Mouse (Mus musculus) kidney, embryonic 14.5 days (tissue): Measurements from ENCODE around the gene Mlana. TPM values are rescaled to one million over a fixed set of nuclear protein-coding genes. Genes with fewer than 3 reads are reported as not detected.

Experiments
- ATAC-seq: fragments of 200-750 bp; cut with Nextera tagmentation; 2 replicates; pipeline ENCODE4 v1.8.0; 2017; ENCODE audit warnings: moderate number of reproducible peaks, mild to moderate bottlenecking, moderate TSS enrichment, moderate library complexity; ENCODE audit not compliant: low FRiP score, low TSS enrichment
- H3K27ac ChIP-seq: fragments of 300-500 bp; sonication (generic); 2 replicates; pipeline ENCODE4 v1.5.1; 2014; ENCODE audit warnings: low read depth, mild to moderate bottlenecking, low read length, moderate library complexity, mixed read lengths
- H3K27me3 ChIP-seq: fragments of 300-500 bp; sonication (generic); 2 replicates; pipeline ENCODE4 v1.6.1; 2014; ENCODE audit warnings: mild to moderate bottlenecking, low read length; ENCODE audit not compliant: control insufficient read depth, insufficient read depth
- H3K36me3 ChIP-seq: fragments of 300-500 bp; sonication (generic); 2 replicates; pipeline ENCODE4 v1.6.1; 2014; ENCODE audit warnings: low read length, mixed read lengths; ENCODE audit not compliant: control insufficient read depth, insufficient read depth
- H3K4me1 ChIP-seq: fragments of 300-500 bp; sonication (generic); 2 replicates; pipeline ENCODE4 v1.6.1; 2014; ENCODE audit warnings: low read length, mixed read lengths; ENCODE audit not compliant: control insufficient read depth, insufficient read depth
- H3K4me2 ChIP-seq: fragments of 300-500 bp; sonication (generic); replicated peaks from 2 replicates; pipeline ENCODE4 v1.6.1; 2014; ENCODE audit warnings: low read depth, mild to moderate bottlenecking, low read length
- H3K4me3 ChIP-seq: fragments of 300-500 bp; sonication (generic); 2 replicates; pipeline ENCODE4 v1.5.1; 2014; ENCODE audit warnings: mild to moderate bottlenecking, low read length
- H3K9ac ChIP-seq: fragments of 300-500 bp; sonication (generic); 2 replicates; pipeline ENCODE4 v1.6.1; 2014; ENCODE audit warnings: low read depth, mild to moderate bottlenecking, low read length, moderate library complexity
- H3K9me3 ChIP-seq: fragments of 300-500 bp; sonication (generic); 2 replicates; pipeline ENCODE4 v1.6.1; 2016; ENCODE audit warnings: low read length; ENCODE audit not compliant: control insufficient read depth
- WGBS: fragments of 180-500 bp; shearing (Covaris S2); extraction: QIAGEN DNeasy Blood & Tissue Kit; methylation state at CpG from one replicate; pipeline ENCODE4 v1.1.7; 2014; 5-methylcytosine and 5-hydroxymethylcytosine counted together
- polyA plus RNA-seq: library from polyadenylated mRNA; unstranded; fragments of >200 nt; fragmentation: Nextera tagmentation; extraction: Ambion mirVana; gene quantifications from 2 replicates; pipeline ENCODE4 v1.2.1, GENCODE M21; 2014

Mlana gene
- polyA plus RNA-seq, 1 experiment from 2014 or later, result not detected

DNA sequence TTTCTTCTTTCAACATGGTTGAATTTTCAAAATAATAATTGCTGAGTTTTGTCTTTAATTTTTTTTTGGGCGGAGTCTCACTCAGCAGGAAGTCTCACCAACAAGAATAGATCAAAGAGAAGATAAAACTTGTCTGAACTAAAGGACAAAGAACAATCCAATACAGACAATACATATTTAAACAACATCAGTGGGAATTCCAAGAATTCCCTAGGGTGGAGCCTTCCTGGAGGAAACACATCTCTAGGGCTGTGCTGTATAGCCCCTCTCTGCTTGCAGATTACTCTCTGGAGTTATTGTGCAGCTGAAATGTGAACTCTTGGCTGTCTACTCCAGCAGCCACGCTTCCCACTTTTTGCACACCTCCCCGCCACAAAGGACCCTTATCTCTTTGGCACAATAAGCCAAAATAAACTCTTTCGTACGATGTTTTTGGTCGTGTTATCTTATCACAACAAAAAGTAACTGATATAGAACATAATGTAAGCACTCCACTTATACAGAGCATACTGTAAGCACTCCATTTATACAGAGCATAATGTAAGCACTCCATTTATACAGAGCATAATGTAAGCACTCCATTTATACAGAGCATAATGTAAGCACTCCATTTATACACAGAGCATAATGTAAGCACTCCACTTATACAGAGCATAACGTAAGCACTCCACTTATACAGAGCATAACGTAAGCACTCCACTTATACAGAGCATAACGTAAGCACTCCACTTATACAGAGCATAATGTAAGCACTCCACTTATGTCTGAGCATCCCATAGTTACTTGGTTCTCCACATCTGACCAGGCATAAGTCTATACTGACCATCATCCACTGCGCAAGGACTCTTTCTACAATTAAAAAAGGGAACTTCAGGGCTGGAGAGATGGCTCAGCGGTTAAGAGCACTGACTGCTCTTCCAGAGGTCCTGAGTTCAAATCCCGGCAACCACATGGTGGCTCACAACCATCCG is 17.2 kb upstream of the Mlana start:
- Histone ChIP-seq H3K36me3 (no peaks in the 10 kb centered on the region), H3K9me3 (peaks cover 7% of the 10 kb centered on the region; the same call in 1 of the 2 replicates), H3K27me3 (no peaks in the 10 kb centered on the region), H3K9ac (no peak overlapping the region), H3K4me2 (no peak overlapping the region), H3K4me3 (no peak overlapping the region), H3K4me1 (no peaks in the 10 kb centered on the region), H3K27ac (no peak overlapping the region)
- ATAC-seq, result no peak
- 85% methylated on average over 13 of the region's 13 CpGs for WGBS

DNA sequence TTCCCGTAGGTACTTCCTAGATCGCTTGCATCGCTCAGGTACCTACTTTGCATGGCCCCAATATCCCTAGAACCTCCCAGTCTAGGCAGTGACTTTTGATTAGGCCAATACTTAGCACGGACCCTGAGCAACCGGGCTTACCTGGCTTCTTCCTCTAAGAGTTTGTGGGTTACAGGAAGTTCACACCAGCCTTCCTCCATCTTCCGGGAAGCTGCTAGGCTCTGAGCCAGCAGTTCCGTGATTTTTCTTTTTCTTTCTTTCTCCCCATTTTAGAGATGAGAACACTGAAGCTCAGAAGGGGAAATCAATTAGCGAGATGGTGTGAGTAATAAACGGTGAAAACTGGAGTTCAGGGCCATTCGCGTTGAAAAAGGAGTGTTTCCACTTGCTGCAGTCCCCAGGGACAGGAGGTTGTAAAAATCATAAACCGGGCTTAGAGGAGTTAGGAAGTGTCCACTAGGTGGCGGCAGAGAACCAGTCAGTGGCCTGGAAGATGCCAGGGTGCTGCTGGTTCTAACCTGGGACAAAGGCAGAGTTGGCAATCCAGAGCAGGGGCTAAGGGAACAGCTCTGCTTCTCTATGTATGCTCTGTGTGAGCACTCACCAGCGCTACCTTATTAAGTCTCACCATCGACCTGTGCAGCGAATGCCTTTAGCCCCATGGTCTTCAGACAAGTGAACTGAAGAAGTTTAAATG is 13.6 kb upstream of the Mlana start:
- H3K9ac ChIP-seq, result no peak overlapping the region
- no peak overlapping the region for H3K4me3 ChIP-seq
- no peaks in the 10 kb centered on the region for H3K36me3 ChIP-seq
- no peak overlapping the region for H3K4me2 ChIP-seq
- WGBS, result 50% methylated on average over 16 of the region's 16 CpGs
- H3K9me3 ChIP-seq, result peaks cover 7% of the 10 kb centered on the region; the same call in 1 of the 2 replicates
- H3K27ac ChIP-seq, result no peak overlapping the region
- 0 out of 2 replicates have a peak, but pooled peaks have one; percentile 16 for ATAC-seq
- no peaks in the 10 kb centered on the region for H3K4me1 ChIP-seq
- H3K27me3 ChIP-seq, result no peaks in the 10 kb centered on the region

DNA sequence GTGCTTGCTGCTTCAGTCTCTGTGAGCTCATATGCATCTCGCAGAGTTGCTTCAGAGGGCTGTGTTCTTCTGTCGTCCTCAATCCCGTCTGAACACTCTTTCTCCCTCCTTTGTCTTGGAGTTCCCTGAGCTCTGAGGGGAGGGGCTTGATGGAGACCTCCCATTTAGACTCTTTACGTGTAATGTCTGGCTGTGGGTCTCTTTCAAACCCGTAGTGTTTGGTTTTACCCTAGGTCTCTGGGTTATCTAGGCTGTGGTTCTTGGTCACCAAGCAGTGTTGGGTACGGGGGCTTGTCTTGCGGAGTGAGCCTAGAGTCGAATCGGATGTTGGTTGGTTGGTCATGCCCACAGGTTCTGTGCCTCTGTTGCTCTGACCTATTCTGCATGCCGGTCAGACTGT is 2.6 kb upstream of the Mlana start:
- Histone ChIP-seq H3K36me3 (no peaks in the 10 kb centered on the region), H3K27ac (no peak overlapping the region), H3K4me1 (no peaks in the 10 kb centered on the region), H3K9ac (no peak overlapping the region), H3K9me3 (peaks cover 2% of the 10 kb centered on the region; the same call in 1 of the 2 replicates), H3K4me3 (no peak overlapping the region), H3K27me3 (no peaks in the 10 kb centered on the region), H3K4me2 (no peak overlapping the region)
- ATAC-seq, result no peak
- 93% methylated on average over 10 of the region's 10 CpGs for WGBS

DNA sequence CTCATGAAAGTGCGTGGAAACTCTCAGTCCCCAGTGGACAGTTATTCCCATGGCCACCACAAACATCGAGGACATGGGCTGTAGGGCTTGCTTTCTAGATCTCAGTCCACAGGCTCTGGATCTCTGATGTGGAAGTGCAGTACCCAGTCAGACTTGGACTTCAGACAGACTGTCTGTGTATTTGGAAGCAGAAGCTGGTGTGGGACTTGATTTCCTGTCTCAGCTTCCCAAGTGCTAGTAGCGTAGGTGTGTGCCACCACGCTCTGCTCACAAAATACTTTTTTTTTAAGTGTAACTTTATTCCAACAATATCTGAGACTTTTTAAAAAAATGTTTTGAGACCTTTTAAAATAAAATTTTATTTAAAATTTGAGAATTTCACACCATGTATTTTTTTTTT is 1.3 kb upstream of the Mlana start:
- Histone ChIP-seq H3K27me3 (no peaks in the 10 kb centered on the region), H3K9me3 (peaks cover 2% of the 10 kb centered on the region; the same call in 1 of the 2 replicates), H3K36me3 (no peaks in the 10 kb centered on the region), H3K9ac (no peak overlapping the region), H3K4me1 (no peaks in the 10 kb centered on the region), H3K4me2 (no peak overlapping the region), H3K27ac (no peak overlapping the region), H3K4me3 (no peak overlapping the region)
- 97% methylated on average over 4 of the region's 4 CpGs for WGBS
- no peak for ATAC-seq

DNA sequence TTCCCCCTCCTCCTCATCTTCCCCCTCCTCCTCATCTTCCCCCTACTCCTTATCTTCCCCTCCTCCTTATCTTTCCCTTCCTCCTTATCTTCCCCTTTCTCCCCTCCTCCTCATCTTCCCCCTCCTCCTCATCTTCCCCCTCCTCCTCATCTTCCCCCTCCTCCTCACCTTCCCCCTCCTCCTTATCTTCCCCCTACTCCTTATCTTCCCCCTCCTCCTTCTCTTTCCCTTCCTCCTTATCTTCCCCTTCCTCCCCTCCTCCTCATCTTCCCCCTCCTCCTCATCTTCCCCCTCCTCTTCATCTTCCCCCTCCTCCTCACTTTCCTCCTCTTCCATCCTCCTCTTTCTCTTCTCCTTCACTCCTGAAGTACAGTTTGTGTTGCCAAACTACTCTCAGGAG is 784 bp upstream of the Mlana start:
- ATAC-seq, result no peak
- Histone ChIP-seq H3K4me1 (no peaks in the 10 kb centered on the region), H3K4me3 (no peak overlapping the region), H3K27ac (no peak overlapping the region), H3K9me3 (peaks cover 2% of the 10 kb centered on the region; the same call in 1 of the 2 replicates), H3K4me2 (no peak overlapping the region), H3K27me3 (no peaks in the 10 kb centered on the region), H3K36me3 (no peaks in the 10 kb centered on the region), H3K9ac (no peak overlapping the region)

DNA sequence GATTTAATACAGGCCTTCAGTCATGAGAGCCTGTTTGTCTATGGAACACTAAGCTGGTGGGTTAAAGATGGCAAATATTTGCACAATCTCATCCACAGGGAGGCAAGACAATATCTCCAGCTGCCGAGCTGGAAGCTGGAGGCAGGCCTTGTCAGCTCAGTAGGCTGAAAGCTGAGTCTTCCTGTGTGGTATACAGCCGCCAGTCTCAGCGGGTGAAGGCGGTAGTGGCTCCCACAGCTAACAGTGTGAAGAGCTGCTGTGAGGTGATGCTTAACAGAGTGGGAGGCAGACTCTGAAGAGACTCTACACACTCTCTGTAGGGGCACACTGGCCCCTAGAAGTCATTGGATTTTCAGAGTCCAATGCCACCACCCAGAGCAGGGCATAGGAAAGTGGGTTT is 4.1 kb downstream of the Mlana start:
- Histone ChIP-seq H3K27me3 (no peaks in the 10 kb centered on the region), H3K36me3 (no peaks in the 10 kb centered on the region), H3K4me1 (no peaks in the 10 kb centered on the region), H3K4me2 (no peak overlapping the region), H3K4me3 (no peak overlapping the region), H3K27ac (no peak overlapping the region), H3K9me3 (no peaks in the 10 kb centered on the region), H3K9ac (no peak overlapping the region)
- WGBS, result 76% methylated on average over 4 of the region's 4 CpGs
- no peak for ATAC-seq

DNA sequence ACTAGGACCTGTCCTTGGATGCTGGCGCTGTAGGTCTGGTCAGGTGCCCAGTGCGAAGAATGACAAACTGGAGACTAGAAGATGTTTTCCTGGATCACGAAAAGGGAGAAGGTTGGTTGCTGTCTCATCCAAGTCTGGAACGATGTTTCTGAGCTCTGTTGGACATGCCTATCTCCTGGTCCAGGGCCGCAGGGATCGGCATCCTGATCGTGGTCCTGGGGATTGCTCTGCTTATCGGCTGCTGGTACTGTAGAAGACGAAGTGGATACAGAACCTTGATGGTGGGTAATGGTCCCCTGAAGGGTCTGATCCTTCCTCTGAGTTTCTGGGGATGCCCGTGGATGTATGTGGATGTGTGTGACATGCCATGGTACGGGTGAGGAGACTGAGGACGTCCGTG is 6.8 kb downstream of the Mlana start:
- ATAC-seq, result no peak
- Histone ChIP-seq H3K4me2 (no peak overlapping the region), H3K9ac (no peak overlapping the region), H3K4me1 (no peaks in the 10 kb centered on the region), H3K4me3 (no peak overlapping the region), H3K27me3 (no peaks in the 10 kb centered on the region), H3K27ac (no peak overlapping the region), H3K9me3 (no peaks in the 10 kb centered on the region), H3K36me3 (no peaks in the 10 kb centered on the region)
- WGBS, result 97% methylated on average over 13 of the region's 13 CpGs

DNA sequence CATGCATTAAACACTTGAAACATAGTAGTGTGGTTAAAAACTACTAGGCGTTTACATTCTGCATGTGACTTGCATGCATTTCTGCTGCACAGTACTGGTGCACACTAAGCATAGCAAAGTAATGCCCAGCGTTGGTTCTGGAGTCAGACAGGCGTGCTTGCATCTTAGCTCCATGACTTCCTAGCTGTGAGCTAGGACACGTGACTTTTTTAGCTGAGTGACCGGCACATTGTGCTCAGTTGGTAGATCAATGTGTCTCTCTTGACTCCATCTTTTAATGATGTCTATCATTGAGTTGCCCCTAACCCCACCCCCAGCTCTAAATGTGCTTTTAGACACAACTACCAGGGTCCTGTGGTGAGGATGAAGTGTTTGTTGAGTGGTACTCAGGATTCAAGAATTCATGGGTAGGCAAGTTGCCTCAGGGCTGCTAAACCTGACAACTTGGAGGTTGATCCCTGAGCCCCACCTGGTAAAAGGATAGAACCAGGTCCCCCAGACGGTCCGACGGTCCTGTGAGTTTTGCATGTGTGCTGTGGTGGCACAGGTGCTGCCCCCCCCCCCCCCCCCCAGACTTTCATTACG is 9.8 kb downstream of the Mlana start:
- Histone ChIP-seq H3K4me3 (no peak overlapping the region), H3K36me3 (no peaks in the 10 kb centered on the region), H3K9me3 (no peaks in the 10 kb centered on the region), H3K27ac (no peak overlapping the region), H3K4me2 (peak overlapping the region; percentile 36; the same call in 1 of the 2 replicates), H3K4me1 (no peaks in the 10 kb centered on the region), H3K27me3 (no peaks in the 10 kb centered on the region), H3K9ac (no peak overlapping the region)
- no peak for ATAC-seq
- WGBS, result 92% methylated on average over 9 of the region's 9 CpGs
